Mouse (Mus musculus) myocyte (in vitro differentiated cells): ENCODE measurements around the gene Flt3. TPM values are rescaled to one million over a fixed set of nuclear protein-coding genes. Genes with fewer than 3 reads are reported as not detected.

Source experiments
- H3K27me3 ChIP-seq: one replicate; pipeline ENCODE4 v1.6.1; 2011; ENCODE audit not compliant: control insufficient read depth, insufficient read depth, insufficient read length
- H3K36me3 ChIP-seq: one replicate; pipeline ENCODE4 v1.6.1; 2011; ENCODE audit not compliant: control insufficient read depth, insufficient read depth
- H3K4me2 ChIP-seq: one replicate; pipeline ENCODE4 v1.6.1; 2011; ENCODE audit warnings: low read depth, control low read depth
- H3K4me3 ChIP-seq: one replicate; pipeline ENCODE4 v1.5.1; 2011; ENCODE audit warnings: mild to moderate bottlenecking, control low read depth, moderate library complexity
- H3K79me2 ChIP-seq: one replicate; pipeline ENCODE4 v1.6.1; 2011; ENCODE audit not compliant: control insufficient read depth, insufficient read depth
- H3ac ChIP-seq: one replicate; pipeline ENCODE4 v1.6.1; 2011; ENCODE audit not compliant: control insufficient read depth, insufficient read length
- CEBPB ChIP-seq: IDR thresholded peaks from 2 replicates; pipeline ENCODE4 v1.6.1; 2011; ENCODE audit warnings: mild to moderate bottlenecking, moderate library complexity; ENCODE audit not compliant: poor library complexity, insufficient read depth, severe bottlenecking
- E2F4 ChIP-seq: IDR thresholded peaks from one replicate; pipeline ENCODE4 v1.6.1; 2011; ENCODE audit warnings: mild to moderate bottlenecking, control low read depth, moderate library complexity; ENCODE audit not compliant: insufficient read depth
- MAX ChIP-seq: IDR thresholded peaks from one replicate; pipeline ENCODE4 v1.6.1; 2011; ENCODE audit warnings: low read depth, mild to moderate bottlenecking, control low read depth
- MYOD1 ChIP-seq, 3 experiments: IDR thresholded peaks; one replicate each; pipeline ENCODE4 v1.6.1; 2011; ENCODE audit warnings: control low read depth in 2 of 3, low read depth in 2 of 3, mild to moderate bottlenecking in 2 of 3, moderate library complexity in 1 of 3; ENCODE audit not compliant: insufficient read length in 2 of 3, control insufficient read depth in 1 of 3
- MYOG ChIP-seq, 3 experiments: IDR thresholded peaks; one replicate each; pipeline ENCODE4 v1.6.1; 2011; ENCODE audit warnings: control low read depth in 2 of 3, low read depth in 2 of 3, mild to moderate bottlenecking in 2 of 3; ENCODE audit not compliant: insufficient read length in 2 of 3, control insufficient read depth in 1 of 3, insufficient read depth in 1 of 3
- POLR2A ChIP-seq: IDR thresholded peaks from one replicate; pipeline ENCODE4 v1.6.1; 2011; ENCODE audit warnings: low read depth, mild to moderate bottlenecking, control low read depth, moderate library complexity; ENCODE audit not compliant: insufficient read length
- POLR2AphosphoS2 ChIP-seq: IDR thresholded peaks from one replicate; pipeline ENCODE4 v1.6.1; 2011; ENCODE audit warnings: low read depth, control low read depth; ENCODE audit not compliant: insufficient read length
- REST ChIP-seq: IDR thresholded peaks from one replicate; pipeline ENCODE4 v1.6.1; 2011; ENCODE audit warnings: mild to moderate bottlenecking, control low read depth, moderate library complexity; ENCODE audit not compliant: insufficient read depth, insufficient read length
- SRF ChIP-seq: IDR thresholded peaks from one replicate; pipeline ENCODE4 v1.6.1; 2011; ENCODE audit warnings: low read depth; ENCODE audit not compliant: control insufficient read depth, insufficient read length
- TCF12 ChIP-seq: IDR thresholded peaks from one replicate; pipeline ENCODE4 v1.6.1; 2011; ENCODE audit warnings: mild to moderate bottlenecking, control low read depth; ENCODE audit not compliant: poor library complexity, insufficient read depth, severe bottlenecking
- TCF3 ChIP-seq: IDR thresholded peaks from one replicate; pipeline ENCODE4 v1.6.1; 2011; ENCODE audit warnings: low read depth, control low read depth; ENCODE audit not compliant: insufficient read length
- USF1 ChIP-seq: IDR thresholded peaks from one replicate; pipeline ENCODE4 v1.6.1; 2011; ENCODE audit warnings: low read depth, mild to moderate bottlenecking, control low read depth, moderate library complexity
- polyA plus RNA-seq: library from polyadenylated mRNA; unstranded; fragments of >200 nt; fragmentation: generic; extraction: Trizol; gene quantifications from one replicate; pipeline ENCODE4 v1.2.1, GENCODE M21; 2012; ENCODE audit warnings: missing spikeins

The Flt3 gene
- polyA plus RNA-seq, 1 experiment, result 0.01 TPM

GRCm38 (mm10) chr5:147429535-147430305, 29.4 kb upstream of the Flt3 start, which contains the start of gene Pan3:
Gene Pan3 (plus strand): TSS chr5:147430161.
- Histone ChIP-seq H3K4me2 (peak within 1 kb of the TSS; percentile 86), H3K4me3 (peak within 1 kb of the TSS; percentile 51), H3K27me3 (no peaks in the 10 kb centered on the region), H3K36me3 (no peaks in the 10 kb centered on the region), H3ac (peak within 1 kb of the TSS; percentile 98), H3K79me2 (peaks cover 37% of the 10 kb centered on the region)
- peak; percentile 85 for TF ChIP-seq POLR2AphosphoS2
- TF ChIP-seq SRF, result no peak
- TF ChIP-seq MYOG (IDR thresholded peaks at IDR 0.05; ENCODE audit: control insufficient read depth in 1 of 3, insufficient read depth in 1 of 3, insufficient read length in 2 of 3, low read depth in 2 of 3), result peak in 1 of 3 experiments; percentile 24
- TF ChIP-seq E2F4, result no peak
- TF ChIP-seq MAX, result no peak
- peak; percentile 93 for TF ChIP-seq POLR2A
- no peak for TF ChIP-seq REST

- H3K36me3 ChIP-seq, result no peaks in the 10 kb centered on the region
- no peak overlapping the region for H3ac ChIP-seq
- no peak overlapping the region for H3K4me3 ChIP-seq
- H3K27me3 ChIP-seq, result no peaks in the 10 kb centered on the region
- H3K79me2 ChIP-seq, result peaks cover 2% of the 10 kb centered on the region
- H3K4me2 ChIP-seq, result no peak overlapping the region
- TF ChIP-seq MAX, result no peak
- TF ChIP-seq REST, result no peak
- no peak for TF ChIP-seq MYOD1 (IDR thresholded peaks at IDR 0.05; ENCODE audit: control insufficient read depth in 1 of 3, insufficient read length in 2 of 3, low read depth in 2 of 3)
- TF ChIP-seq SRF, result no peak
- no peak for TF ChIP-seq TCF3
- TF ChIP-seq POLR2A, result no peak
- TF ChIP-seq MYOG (IDR thresholded peaks at IDR 0.05; ENCODE audit: control insufficient read depth in 1 of 3, insufficient read depth in 1 of 3, insufficient read length in 2 of 3, low read depth in 2 of 3), result no peak
- TF ChIP-seq POLR2AphosphoS2, result no peak
- TF ChIP-seq USF1, result no peak
- TF ChIP-seq TCF12, result no peak
- TF ChIP-seq E2F4, result no peak
- TF ChIP-seq CEBPB, result no peak
Measured at GRCm38 (mm10) chr5:147426048-147426805, 25.9 kb upstream of the Flt3 start.

- TF ChIP-seq TCF3, result no peak
- H3K4me3 ChIP-seq, result no peak overlapping the region
Measured at GRCm38 (mm10) chr5:147423612-147424011, 23.3 kb upstream of the Flt3 start.

GRCm38 (mm10) chr5:147418394-147419121, 18.3 kb upstream of the Flt3 start:
- no peaks in the 10 kb centered on the region for H3K27me3 ChIP-seq
- no peak overlapping the region for H3ac ChIP-seq
- peak overlapping the region; percentile 12 for H3K4me2 ChIP-seq
- H3K36me3 ChIP-seq, result no peaks in the 10 kb centered on the region
- TF ChIP-seq MAX (no peak), MYOG (IDR thresholded peaks at IDR 0.05; ENCODE audit: control insufficient read depth in 1 of 3, insufficient read depth in 1 of 3, insufficient read length in 2 of 3, low read depth in 2 of 3) (no peak), SRF (no peak), CEBPB (no peak), POLR2AphosphoS2 (no peak), USF1 (no peak), POLR2A (no peak), E2F4 (no peak), MYOD1 (IDR thresholded peaks at IDR 0.05; ENCODE audit: control insufficient read depth in 1 of 3, insufficient read length in 2 of 3, low read depth in 2 of 3) (no peak), TCF3 (no peak), TCF12 (no peak), REST (no peak)
- no peak overlapping the region for H3K4me3 ChIP-seq
- no peaks in the 10 kb centered on the region for H3K79me2 ChIP-seq

More at GRCm38 (mm10) chr5:147423612-147424011, 23.3 kb upstream of the Flt3 start:
- Histone ChIP-seq H3K36me3 (no peaks in the 10 kb centered on the region), H3K4me2 (no peak overlapping the region), H3ac (no peak overlapping the region), H3K79me2 (no peaks in the 10 kb centered on the region), H3K27me3 (no peaks in the 10 kb centered on the region)
